Mouse (Mus musculus): Measurements from ENCODE around the gene Ttc17.

DNA sequence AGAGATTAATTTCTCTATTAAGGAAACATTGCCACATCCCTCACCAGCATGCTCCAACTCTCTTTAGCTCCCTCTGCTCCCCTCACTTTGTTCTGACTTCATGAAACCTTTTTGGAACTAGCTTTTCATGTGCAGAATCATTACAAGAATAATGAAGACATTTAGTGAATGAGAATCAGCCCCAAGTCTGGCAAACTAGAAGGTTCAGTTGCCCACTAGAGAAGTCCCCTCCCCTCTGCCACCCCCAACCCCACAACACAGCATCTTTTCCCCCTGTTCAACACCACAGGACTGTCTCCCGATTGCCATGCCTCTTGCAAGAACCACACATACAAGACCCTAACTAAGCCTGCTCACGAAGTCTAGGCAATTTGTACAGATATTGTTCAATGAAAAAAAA lies 142.5 kb downstream of the Ttc17 start:
- TF ChIP-seq CTCF (conservative IDR thresholded peaks at IDR 0.05; ENCODE audit: low read length) (no peak), NANOG (IDR thresholded peaks at IDR 0.05; ENCODE audit: borderline replicate concordance, low read length) (no peak)
